Mouse (Mus musculus): ENCODE data around the gene Hirip3.

- TF ChIP-seq TAL1 (IDR thresholded peaks at IDR 0.05; ENCODE audit: low read length) (no peak), GATA1 (IDR thresholded peaks at IDR 0.05; ENCODE audit: low read length) (no peak)
Observed at GRCm38 (mm10) chr7:126817595-126817994, 44.2 kb upstream of the Hirip3 start.

Measured in erythroblast, embryonic 14.5 days (primary cell).